Mouse (Mus musculus): ENCODE data around the gene P4htm. TPM values are rescaled to one million over a fixed set of nuclear protein-coding genes. Genes with fewer than 3 reads are reported as not detected.
A peak's percentile ranks its signal among the peaks of the same experiment; 100 is the strongest.

The P4htm gene
- polyA plus RNA-seq, 1 experiment from 2014 or later, result 27.0 TPM

GRCm38 (mm10) chr9:108540846-108541245, 56.6 kb downstream of the P4htm start:
- Histone ChIP-seq H3K27ac (replicated peaks; ENCODE audit: low read depth, low read length) (no peak overlapping the region), H3K27me3 (ENCODE audit: control insufficient read depth, insufficient read depth, low read length) (no peaks in the 10 kb centered on the region), H3K4me1 (ENCODE audit: control insufficient read depth, insufficient read depth, low read length) (no peaks in the 10 kb centered on the region), H3K4me2 (ENCODE audit: low read length) (no peak overlapping the region), H3K36me3 (ENCODE audit: control insufficient read depth, insufficient read depth, low read length) (peaks cover 88% of the 10 kb centered on the region), H3K9ac (replicated peaks; ENCODE audit: low read length) (no peak overlapping the region), H3K4me3 (replicated peaks; ENCODE audit: low read depth, low read length) (no peak overlapping the region), H3K9me3 (ENCODE audit: control insufficient read depth, low read length) (no peaks in the 10 kb centered on the region)
- DNase-seq (no peak), ATAC-seq (ENCODE audit: low FRiP score, low TSS enrichment) (no peak)

GRCm38 (mm10) chr9:108531496-108531895, 66.0 kb downstream of the P4htm start:
- H3K4me2 ChIP-seq (ENCODE audit: low read length), result no peak overlapping the region
- ATAC-seq (ENCODE audit: low FRiP score, low TSS enrichment), result no peak
- no peaks in the 10 kb centered on the region for H3K27me3 ChIP-seq (ENCODE audit: control insufficient read depth, insufficient read depth, low read length)
- no peaks in the 10 kb centered on the region for H3K9me3 ChIP-seq (ENCODE audit: control insufficient read depth, low read length)
- no peaks in the 10 kb centered on the region for H3K4me1 ChIP-seq (ENCODE audit: control insufficient read depth, insufficient read depth, low read length)
- no peak overlapping the region for H3K9ac ChIP-seq (replicated peaks; ENCODE audit: low read length)
- 93% methylated on average over 1 of the region's 1 CpGs for WGBS
- no peak overlapping the region for H3K27ac ChIP-seq (replicated peaks; ENCODE audit: low read depth, low read length)
- H3K36me3 ChIP-seq (ENCODE audit: control insufficient read depth, insufficient read depth, low read length), result peaks cover 80% of the 10 kb centered on the region
- no peak for DNase-seq
- no peak overlapping the region for H3K4me3 ChIP-seq (replicated peaks; ENCODE audit: low read depth, low read length)

GRCm38 (mm10) chr9:108530954-108531353, 66.5 kb downstream of the P4htm start:
- no peak for DNase-seq

More at GRCm38 (mm10) chr9:108530954-108531353, 66.5 kb downstream of the P4htm start:
- Histone ChIP-seq H3K4me3 (replicated peaks; ENCODE audit: low read depth, low read length) (no peak overlapping the region), H3K27me3 (ENCODE audit: control insufficient read depth, insufficient read depth, low read length) (no peaks in the 10 kb centered on the region), H3K9me3 (ENCODE audit: control insufficient read depth, low read length) (no peaks in the 10 kb centered on the region), H3K36me3 (ENCODE audit: control insufficient read depth, insufficient read depth, low read length) (peaks cover 75% of the 10 kb centered on the region), H3K4me2 (ENCODE audit: low read length) (no peak overlapping the region), H3K9ac (replicated peaks; ENCODE audit: low read length) (no peak overlapping the region), H3K27ac (replicated peaks; ENCODE audit: low read depth, low read length) (no peak overlapping the region), H3K4me1 (ENCODE audit: control insufficient read depth, insufficient read depth, low read length) (no peaks in the 10 kb centered on the region)
- WGBS, result 91% methylated on average over 1 of the region's 1 CpGs
- no peak for ATAC-seq (ENCODE audit: low FRiP score, low TSS enrichment)

MicroRNAs encoded within 50 kb of the gene (microRNA counts, 519-probe panel; counts per million panel counts)
- microRNA mmu-miR-191, result 4,950 counts per million, percentile 47 among the panel's probes with 10 or more counts
- 3,845 counts per million, percentile 22 among the panel's probes with 10 or more counts for microRNA mmu-miR-425

Small RNA genes lying within 50 kb of the gene (microRNA-seq; reads per million reads assigned to microRNA genes)
- not detected for gene Gm24083
- not detected for gene Mir191
- gene Mir425, result 1,571 reads per million, percentile 84 among the genes with 10 or more reads in this experiment

Other genes with a start within 250 kb of the P4htm start
- gene Usp4, start 249.8 kb downstream of the P4htm start, polyA plus RNA-seq (2014; fragmentation: Nextera tagmentation; extraction: Ambion mirVana), result 113 and 144 TPM in 2 replicates
- 1.6 and 2.7 TPM in 2 replicates for gene 1700102P08Rik, start 204.9 kb downstream of the P4htm start, polyA plus RNA-seq (2014; fragmentation: Nextera tagmentation; extraction: Ambion mirVana)
- gene Ccdc36, start 169.2 kb downstream of the P4htm start, polyA plus RNA-seq (2014; fragmentation: Nextera tagmentation; extraction: Ambion mirVana), result 0.98 and 1.4 TPM in 2 replicates
- not detected in 2 replicates for gene BC048562, start 161.2 kb downstream of the P4htm start, polyA plus RNA-seq (2014; fragmentation: Nextera tagmentation; extraction: Ambion mirVana)
- 48.8 and 58.2 TPM in 2 replicates for gene Ccdc71, start 137.1 kb downstream of the P4htm start, polyA plus RNA-seq (2014; fragmentation: Nextera tagmentation; extraction: Ambion mirVana)
- 59.3 and 61.2 TPM in 2 replicates for gene Klhdc8b, start 136.1 kb downstream of the P4htm start, polyA plus RNA-seq (2014; fragmentation: Nextera tagmentation; extraction: Ambion mirVana)
- 9.4 and 15.9 TPM in 2 replicates for gene Lamb2, start 117.9 kb downstream of the P4htm start, polyA plus RNA-seq (2014; fragmentation: Nextera tagmentation; extraction: Ambion mirVana)
- gene Usp19, start 107.1 kb downstream of the P4htm start, polyA plus RNA-seq (2014; fragmentation: Nextera tagmentation; extraction: Ambion mirVana), result 64.3 and 72.5 TPM in 2 replicates
- gene Qars, start 90.0 kb downstream of the P4htm start, polyA plus RNA-seq (2014; fragmentation: Nextera tagmentation; extraction: Ambion mirVana), result 61.8 and 70.8 TPM in 2 replicates
- gene Qrich1, start 80.9 kb downstream of the P4htm start, polyA plus RNA-seq (2014; fragmentation: Nextera tagmentation; extraction: Ambion mirVana), result 119 and 146 TPM in 2 replicates
- gene Impdh2, start 37.4 kb downstream of the P4htm start, polyA plus RNA-seq (2014; fragmentation: Nextera tagmentation; extraction: Ambion mirVana), result 99.3 and 107 TPM in 2 replicates
- gene Ndufaf3, start 30.2 kb downstream of the P4htm start, polyA plus RNA-seq (2014; fragmentation: Nextera tagmentation; extraction: Ambion mirVana), result 76.7 and 86.2 TPM in 2 replicates
- gene Dalrd3, start 27.8 kb downstream of the P4htm start, polyA plus RNA-seq (2014; fragmentation: Nextera tagmentation; extraction: Ambion mirVana), result 263 and 271 TPM in 2 replicates
- 273 and 274 TPM in 2 replicates for gene Wdr6, start 18.9 kb downstream of the P4htm start, polyA plus RNA-seq (2014; fragmentation: Nextera tagmentation; extraction: Ambion mirVana)
- gene Arih2, start 51.7 kb upstream of the P4htm start, polyA plus RNA-seq (2014; fragmentation: Nextera tagmentation; extraction: Ambion mirVana), result 37.6 and 45.3 TPM in 2 replicates
- 26.8 and 33.8 TPM in 2 replicates for gene Slc25a20, start 64.4 kb upstream of the P4htm start, polyA plus RNA-seq (2014; fragmentation: Nextera tagmentation; extraction: Ambion mirVana)
- gene Prkar2a, start 91.6 kb upstream of the P4htm start, polyA plus RNA-seq (2014; fragmentation: Nextera tagmentation; extraction: Ambion mirVana), result 53.8 and 68.1 TPM in 2 replicates
- gene Ip6k2, start 186.1 kb upstream of the P4htm start, polyA plus RNA-seq (2014; fragmentation: Nextera tagmentation; extraction: Ambion mirVana), result 256 and 286 TPM in 2 replicates
- gene Nckipsd, start 210.7 kb upstream of the P4htm start, polyA plus RNA-seq (2014; fragmentation: Nextera tagmentation; extraction: Ambion mirVana), result 24.3 and 27.4 TPM in 2 replicates
- gene Celsr3, start 228.7 kb upstream of the P4htm start, polyA plus RNA-seq (2014; fragmentation: Nextera tagmentation; extraction: Ambion mirVana), result 19.5 and 20.7 TPM in 2 replicates

All from midbrain, embryonic 14.5 days (tissue).